Mouse (Mus musculus): ENCODE measurements around the gene Zfp68. TPM values are rescaled to one million over a fixed set of nuclear protein-coding genes. Genes with fewer than 3 reads are reported as not detected.

Gene Zfp68
- 28.5 and 31.7 TPM in 2 replicates for total RNA-seq (2023)

DNA sequence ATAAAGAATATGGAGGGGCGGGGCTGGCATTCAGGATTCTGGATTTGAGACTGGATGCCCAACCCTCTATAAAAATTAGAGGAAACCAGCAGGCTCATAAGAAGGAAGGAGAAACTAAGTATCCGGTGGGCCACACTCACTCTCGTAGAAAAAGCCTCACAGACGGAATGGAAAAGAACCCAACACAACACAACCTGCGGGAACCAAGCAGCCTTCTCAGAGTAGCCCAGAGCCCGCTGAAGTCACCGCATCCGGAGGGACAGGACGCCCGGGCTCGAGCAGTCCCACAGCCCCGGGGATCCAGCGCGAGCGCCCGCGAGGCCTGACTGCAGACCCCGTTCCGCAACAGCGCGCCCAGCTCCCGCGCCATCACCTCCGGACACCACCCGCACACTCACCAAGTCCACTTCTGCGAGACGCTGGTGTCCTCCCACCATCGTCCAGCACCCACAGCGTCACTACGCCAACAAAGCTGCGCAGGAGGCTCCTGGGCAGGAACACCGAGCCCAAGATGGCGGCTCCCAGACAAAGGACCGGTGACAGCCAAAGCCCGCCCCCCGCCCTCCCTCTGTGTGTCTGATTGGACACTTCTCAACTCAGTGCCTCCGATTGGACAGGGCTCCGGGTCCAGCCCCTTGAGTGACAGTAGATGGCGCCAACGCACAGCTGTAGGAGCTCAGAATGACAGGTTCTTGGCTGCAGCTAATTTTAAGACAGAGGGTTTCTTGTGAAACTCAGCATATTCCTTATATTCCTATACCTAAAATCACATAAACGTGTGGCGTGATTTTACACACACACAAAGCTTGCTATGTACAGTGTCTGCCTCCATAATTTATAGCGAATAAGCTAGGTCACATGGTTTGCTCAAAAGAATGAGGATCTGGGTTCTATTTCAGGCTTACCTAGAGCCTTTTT is at the start of gene Zfp68:
TSS of gene Zfp68 (minus strand) at position 551 of the 918 bp plus-strand sequence.

DNA sequence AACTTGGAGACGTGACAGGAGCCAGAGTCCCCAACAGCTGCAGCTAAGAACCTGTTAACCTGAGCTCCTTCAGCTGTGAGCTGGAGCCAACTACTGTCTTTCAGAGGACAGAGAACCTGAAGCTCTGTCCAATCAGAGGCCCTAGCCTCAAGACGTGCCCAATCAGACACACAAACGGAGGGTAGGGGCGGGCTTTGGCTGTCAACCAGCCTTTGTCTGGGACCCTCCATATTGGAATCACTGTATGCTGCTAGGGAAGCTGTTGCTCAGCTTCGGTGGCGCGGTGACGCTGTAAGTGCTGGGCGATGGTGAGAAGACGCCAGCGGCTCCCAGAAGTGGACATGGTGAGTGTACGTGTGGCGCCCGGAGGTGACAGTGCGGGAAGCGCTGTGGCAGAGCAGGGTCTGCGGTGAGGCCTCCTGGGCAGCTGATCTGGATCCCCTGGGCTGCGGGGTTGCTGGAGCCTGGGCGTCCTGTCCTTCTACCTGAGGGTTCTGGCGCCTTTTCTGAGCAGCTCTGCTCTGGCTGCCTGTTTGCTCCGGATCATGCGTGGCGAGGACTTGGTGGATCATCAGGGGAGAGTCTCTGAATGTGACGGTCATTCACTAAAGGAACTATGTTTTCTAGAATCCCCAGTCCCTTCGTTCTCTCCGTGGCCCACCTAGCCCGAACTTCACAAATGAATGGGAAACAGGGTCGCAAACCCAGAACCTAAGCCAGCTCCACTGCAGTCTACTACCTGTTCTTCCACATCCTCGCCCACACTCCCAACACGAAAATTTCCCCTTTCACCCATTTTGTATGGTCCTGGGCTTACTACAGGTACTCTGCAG is 3.3 kb upstream of the Zfp68 start, which contains the start of gene A430033K04Rik:
TSS of gene A430033K04Rik (plus strand) at position 215 of the 833 bp plus-strand sequence.

DNA sequence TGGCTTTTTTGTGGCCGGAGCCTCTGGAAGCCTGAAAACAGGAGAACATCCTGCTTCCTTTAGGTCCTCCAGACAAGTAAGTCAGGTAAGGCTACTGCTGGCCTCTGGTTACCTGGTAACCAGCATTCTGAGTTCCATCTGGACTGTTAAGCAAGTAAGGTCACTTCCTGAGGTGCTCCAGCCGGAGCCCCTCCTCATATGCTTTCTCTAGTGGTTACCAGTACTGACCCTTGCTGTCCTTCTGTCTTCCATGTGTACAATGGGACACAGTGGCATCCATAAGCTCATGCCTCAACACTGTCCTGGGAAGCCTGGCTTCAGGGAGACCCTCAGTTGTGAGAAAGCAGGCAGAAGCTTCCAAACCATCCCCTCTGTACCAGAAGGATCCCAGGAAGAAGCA is 54.9 kb downstream of the Zfp68 start, which contains the start of gene 1700123K08Rik:
TSS of gene 1700123K08Rik (minus strand) at position 101 of the 400 bp plus-strand sequence.

Other genes with a start within 250 kb of the Zfp68 start
- gene Zfp157, start 178.3 kb downstream of the Zfp68 start, total RNA-seq (2023): 11.7 and 14.1 TPM in 2 replicates
- not detected in 2 replicates for gene 1700123K08Rik, start 55.0 kb downstream of the Zfp68 start, total RNA-seq (2023)
- gene A430033K04Rik, start 3.1 kb upstream of the Zfp68 start, total RNA-seq (2023): 1.8 and 2.0 TPM in 2 replicates
- 4.7 and 10.6 TPM in 2 replicates for gene Fam20c, start 134.8 kb upstream of the Zfp68 start, total RNA-seq (2023)
- gene Gm5294, start 200.3 kb upstream of the Zfp68 start, total RNA-seq (2023): 1.3 TPM in 1 of 2 replicates, not detected in the other

Data from neutrophil, adult 65 days (primary cell).